Mouse (Mus musculus): ENCODE measurements around the gene Dnajb3. TPM values are rescaled to one million over a fixed set of nuclear protein-coding genes. Genes with fewer than 3 reads are reported as not detected.
"Not testable (repeated sequence)": the region's sequence is repeated elsewhere in the genome, so short reads cannot be mapped to it uniquely, and the experiment has no call there.

Gene Dnajb3
- polyA plus RNA-seq, 1 experiment: not detected

- Histone ChIP-seq H3K27me3 (ENCODE audit: control insufficient read depth, insufficient read depth, insufficient read length) (no peaks in the 10 kb centered on the region), H3K4me3 (ENCODE audit: insufficient read depth, poor library complexity, severe bottlenecking) (no peak overlapping the region), H3K36me3 (ENCODE audit: control insufficient read depth, insufficient read depth) (no peaks in the 10 kb centered on the region), H3K79me3 (ENCODE audit: low read depth) (no peaks in the 10 kb centered on the region), H3ac (ENCODE audit: control insufficient read depth, insufficient read length, low read depth) (no peak overlapping the region), H3K79me2 (ENCODE audit: control insufficient read depth, insufficient read depth) (no peaks in the 10 kb centered on the region)
- TF ChIP-seq MYOG (IDR thresholded peaks at IDR 0.05; ENCODE audit: control insufficient read depth, extremely low read depth, insufficient read length) (no peak), USF1 (IDR thresholded peaks at IDR 0.05; ENCODE audit: low read depth) (no peak), CTCF (IDR thresholded peaks at IDR 0.05; ENCODE audit: control insufficient read depth, insufficient read depth, insufficient read length) (no peak), MAX (IDR thresholded peaks at IDR 0.05) (no peak), CEBPB (IDR thresholded peaks at IDR 0.05; ENCODE audit: low read depth) (no peak), FOSL1 (IDR thresholded peaks at IDR 0.05; ENCODE audit: insufficient read depth, low read length, poor library complexity, severe bottlenecking) (no peak), MYOD1 (IDR thresholded peaks at IDR 0.05; ENCODE audit: control insufficient read depth, insufficient read length, low read depth) (no peak)
These were observed 18.0 kb upstream of the Dnajb3 start for GRCm38 (mm10) chr1:88223591-88223990.

- not testable (repeated sequence) for H3K27me3 ChIP-seq (ENCODE audit: control insufficient read depth, insufficient read depth, insufficient read length); H3ac ChIP-seq (ENCODE audit: control insufficient read depth, insufficient read length, low read depth); H3K4me3 ChIP-seq (ENCODE audit: insufficient read depth, poor library complexity, severe bottlenecking); H3K36me3 ChIP-seq (ENCODE audit: control insufficient read depth, insufficient read depth); H3K79me2 ChIP-seq (ENCODE audit: control insufficient read depth, insufficient read depth); H3K79me3 ChIP-seq (ENCODE audit: low read depth)
These were observed 17.5 kb upstream of the Dnajb3 start for GRCm38 (mm10) chr1:88223011-88223515.

- Histone ChIP-seq H3K79me2 (ENCODE audit: control insufficient read depth, insufficient read depth) (no peaks in the 10 kb centered on the region), H3K79me3 (ENCODE audit: low read depth) (no peaks in the 10 kb centered on the region), H3K36me3 (ENCODE audit: control insufficient read depth, insufficient read depth) (no peaks in the 10 kb centered on the region), H3ac (ENCODE audit: control insufficient read depth, insufficient read length, low read depth) (no peak overlapping the region), H3K4me3 (ENCODE audit: insufficient read depth, poor library complexity, severe bottlenecking) (no peak overlapping the region), H3K27me3 (ENCODE audit: control insufficient read depth, insufficient read depth, insufficient read length) (no peaks in the 10 kb centered on the region)
- no peak for TF ChIP-seq CTCF (IDR thresholded peaks at IDR 0.05; ENCODE audit: control insufficient read depth, insufficient read depth, insufficient read length)
- TF ChIP-seq MYOD1 (IDR thresholded peaks at IDR 0.05; ENCODE audit: control insufficient read depth, insufficient read length, low read depth): no peak
- TF ChIP-seq USF1 (IDR thresholded peaks at IDR 0.05; ENCODE audit: low read depth): no peak
- no peak for TF ChIP-seq MYOG (IDR thresholded peaks at IDR 0.05; ENCODE audit: control insufficient read depth, extremely low read depth, insufficient read length)
These were observed 16.6 kb upstream of the Dnajb3 start for GRCm38 (mm10) chr1:88222216-88222615.

GRCm38 (mm10) chr1:88220336-88220735 lies 14.8 kb upstream of the Dnajb3 start:
- TF ChIP-seq MYOD1 (IDR thresholded peaks at IDR 0.05; ENCODE audit: control insufficient read depth, insufficient read length, low read depth): no peak
- TF ChIP-seq FOSL1 (IDR thresholded peaks at IDR 0.05; ENCODE audit: insufficient read depth, low read length, poor library complexity, severe bottlenecking): no peak
- TF ChIP-seq CEBPB (IDR thresholded peaks at IDR 0.05; ENCODE audit: low read depth): no peak
- TF ChIP-seq CTCF (IDR thresholded peaks at IDR 0.05; ENCODE audit: control insufficient read depth, insufficient read depth, insufficient read length): no peak
- no peak for TF ChIP-seq USF1 (IDR thresholded peaks at IDR 0.05; ENCODE audit: low read depth)
- no peak for TF ChIP-seq MYOG (IDR thresholded peaks at IDR 0.05; ENCODE audit: control insufficient read depth, extremely low read depth, insufficient read length)
- TF ChIP-seq MAX (IDR thresholded peaks at IDR 0.05): no peak
- no peaks in the 10 kb centered on the region for H3K27me3 ChIP-seq (ENCODE audit: control insufficient read depth, insufficient read depth, insufficient read length)
- no peak overlapping the region for H3K4me3 ChIP-seq (ENCODE audit: insufficient read depth, poor library complexity, severe bottlenecking)

GRCm38 (mm10) chr1:88219054-88219453 lies 13.5 kb upstream of the Dnajb3 start:
- no peaks in the 10 kb centered on the region for H3K36me3 ChIP-seq (ENCODE audit: control insufficient read depth, insufficient read depth)
- no peaks in the 10 kb centered on the region for H3K27me3 ChIP-seq (ENCODE audit: control insufficient read depth, insufficient read depth, insufficient read length)
- H3K4me3 ChIP-seq (ENCODE audit: insufficient read depth, poor library complexity, severe bottlenecking): no peak overlapping the region
- no peaks in the 10 kb centered on the region for H3K79me3 ChIP-seq (ENCODE audit: low read depth)
- no peak for TF ChIP-seq MYOG (IDR thresholded peaks at IDR 0.05; ENCODE audit: control insufficient read depth, extremely low read depth, insufficient read length)
- TF ChIP-seq MYOD1 (IDR thresholded peaks at IDR 0.05; ENCODE audit: control insufficient read depth, insufficient read length, low read depth): no peak
- TF ChIP-seq FOSL1 (IDR thresholded peaks at IDR 0.05; ENCODE audit: insufficient read depth, low read length, poor library complexity, severe bottlenecking): no peak
- TF ChIP-seq USF1 (IDR thresholded peaks at IDR 0.05; ENCODE audit: low read depth): no peak
- no peak for TF ChIP-seq CEBPB (IDR thresholded peaks at IDR 0.05; ENCODE audit: low read depth)
- H3ac ChIP-seq (ENCODE audit: control insufficient read depth, insufficient read length, low read depth): no peak overlapping the region
- H3K79me2 ChIP-seq (ENCODE audit: control insufficient read depth, insufficient read depth): no peaks in the 10 kb centered on the region

More at GRCm38 (mm10) chr1:88220336-88220735, 14.8 kb upstream of the Dnajb3 start:
- H3K79me3 ChIP-seq (ENCODE audit: low read depth): no peaks in the 10 kb centered on the region
- no peak overlapping the region for H3ac ChIP-seq (ENCODE audit: control insufficient read depth, insufficient read length, low read depth)
- no peaks in the 10 kb centered on the region for H3K36me3 ChIP-seq (ENCODE audit: control insufficient read depth, insufficient read depth)
- H3K79me2 ChIP-seq (ENCODE audit: control insufficient read depth, insufficient read depth): no peaks in the 10 kb centered on the region

- Histone ChIP-seq H3ac (ENCODE audit: control insufficient read depth, insufficient read length, low read depth) (no peak overlapping the region), H3K79me2 (ENCODE audit: control insufficient read depth, insufficient read depth) (no peaks in the 10 kb centered on the region), H3K36me3 (ENCODE audit: control insufficient read depth, insufficient read depth) (no peaks in the 10 kb centered on the region), H3K27me3 (ENCODE audit: control insufficient read depth, insufficient read depth, insufficient read length) (peaks cover 3% of the 10 kb centered on the region), H3K79me3 (ENCODE audit: low read depth) (no peaks in the 10 kb centered on the region), H3K4me3 (ENCODE audit: insufficient read depth, poor library complexity, severe bottlenecking) (no peak overlapping the region)
- TF ChIP-seq FOSL1 (IDR thresholded peaks at IDR 0.05; ENCODE audit: insufficient read depth, low read length, poor library complexity, severe bottlenecking) (no peak), USF1 (IDR thresholded peaks at IDR 0.05; ENCODE audit: low read depth) (no peak), CTCF (IDR thresholded peaks at IDR 0.05; ENCODE audit: control insufficient read depth, insufficient read depth, insufficient read length) (no peak), CEBPB (IDR thresholded peaks at IDR 0.05; ENCODE audit: low read depth) (no peak), MAX (IDR thresholded peaks at IDR 0.05) (no peak), MYOG (IDR thresholded peaks at IDR 0.05; ENCODE audit: control insufficient read depth, extremely low read depth, insufficient read length) (no peak), MYOD1 (IDR thresholded peaks at IDR 0.05; ENCODE audit: control insufficient read depth, insufficient read length, low read depth) (no peak)
These were observed 13.0 kb upstream of the Dnajb3 start for GRCm38 (mm10) chr1:88218591-88218990.

All from C2C12 (cell line).